Comparison of ENCODE assay signal across 8 mouse cellular contexts in genomic region chr12:17692356-17692755, GRCm38 (mm10). TPM values are rescaled to one million over a fixed set of nuclear protein-coding genes. Genes with fewer than 3 reads are reported as not detected.
A peak's percentile ranks its signal among the peaks of the same experiment; 100 is the strongest.
DNase-seq lines count a peak whose midpoint lies in the region; ATAC-seq and TF ChIP-seq lines count a peak whose summit lies in the region.

No protein-coding gene starts in this region.

- DNase-seq in kidney, postnatal 10 days, result peak; percentile 32
- no peak for DNase-seq in kidney, postnatal 14 days
- DNase-seq in intestine, embryonic 14.5 days (ENCODE audit: low spot score), result no peak
- DNase-seq in spleen, adult 12 weeks (ENCODE audit: low spot score), result no peak
- no peak for DNase-seq in embryo, embryonic 10.5 days (ENCODE audit: low spot score)
- DNase-seq in gastrocnemius, postnatal 4 days (ENCODE audit: low spot score in 2 of 2), result no peak

- no peak for TF ChIP-seq POLR2A in cortical plate, adult 2 months (IDR thresholded peaks at IDR 0.05; ENCODE audit: extremely low read depth, insufficient read depth, low read length)

- H3K27ac ChIP-seq in cortical plate, adult 2 months (ENCODE audit: insufficient read depth, low read length), result no peak overlapping the region
- no peak overlapping the region for H3K27ac ChIP-seq in intestine, embryonic 14.5 days (ENCODE audit: low read depth)
- H3K27ac ChIP-seq in neural tube, embryonic 13.5 days (replicated peaks), result no peak overlapping the region

- peak overlapping the region; percentile 63; the same call in 1 of the 2 replicates for H3K9ac ChIP-seq in intestine, embryonic 14.5 days (ENCODE audit: low read length)
- H3K9ac ChIP-seq in neural tube, embryonic 13.5 days, result peak overlapping the region; percentile 80

- 40% methylated on average over 5 of the region's 5 CpGs for WGBS in intestine, embryonic 14.5 days
- WGBS in neural tube, embryonic 13.5 days, result 26% methylated on average over 5 of the region's 5 CpGs

- peak overlapping the region; percentile 93 for H3K4me2 ChIP-seq in intestine, embryonic 14.5 days (ENCODE audit: low read length)
- peak overlapping the region; percentile 88 for H3K4me2 ChIP-seq in neural tube, embryonic 13.5 days

- no peaks in the 10 kb centered on the region for H3K27me3 ChIP-seq in intestine, embryonic 14.5 days (replicated peaks; ENCODE audit: control insufficient read depth, insufficient read depth, low read length)
- H3K27me3 ChIP-seq in neural tube, embryonic 13.5 days, result 0 out of 2 replicates have a peak, but pooled peaks cover 4% of the 10 kb centered on the region

- H3K36me3 ChIP-seq in intestine, embryonic 14.5 days (ENCODE audit: control insufficient read depth, insufficient read depth, low read length), result no peaks in the 10 kb centered on the region
- no peaks in the 10 kb centered on the region for H3K36me3 ChIP-seq in neural tube, embryonic 13.5 days

- no peak for TF ChIP-seq CTCF in cortical plate, adult 2 months (IDR thresholded peaks at IDR 0.05; ENCODE audit: extremely low read depth, insufficient read depth, low read length)

- no peaks in the 10 kb centered on the region for H3K4me1 ChIP-seq in cortical plate, adult 2 months (ENCODE audit: control insufficient read depth, insufficient read depth, low read length)
- H3K4me1 ChIP-seq in intestine, embryonic 14.5 days (replicated peaks; ENCODE audit: control insufficient read depth, insufficient read depth, low read length), result peaks cover 13% of the 10 kb centered on the region
- H3K4me1 ChIP-seq in neural tube, embryonic 13.5 days (replicated peaks), result peaks cover 28% of the 10 kb centered on the region

- H3K9me3 ChIP-seq in intestine, embryonic 14.5 days (ENCODE audit: control insufficient read depth, low read length), result no peaks in the 10 kb centered on the region
- no peaks in the 10 kb centered on the region for H3K9me3 ChIP-seq in neural tube, embryonic 13.5 days

- peak overlapping the region; percentile 68; the same call in 1 of the 2 replicates for H3K4me3 ChIP-seq in cortical plate, adult 2 months (ENCODE audit: insufficient read depth, low read length)
- H3K4me3 ChIP-seq in intestine, embryonic 14.5 days (ENCODE audit: low read depth, low read length), result peak overlapping the region; percentile 79
- H3K4me3 ChIP-seq in neural tube, embryonic 13.5 days, result peak overlapping the region; percentile 56

- ATAC-seq in intestine, embryonic 14.5 days (replicated peaks; ENCODE audit: low FRiP score, low TSS enrichment, low read depth), result no peak
- ATAC-seq in neural tube, embryonic 13.5 days (ENCODE audit: low read depth), result no peak

RNA-seq across cellular contexts. Expression of gene Hpcal1, which starts 1.7 kb away (rescaled TPM):
- polyA plus RNA-seq in cortical plate, adult 2 months (2012; rRNA removed), result 68.2 and 71.1 TPM in 2 replicates
- 42.9 and 48.6 TPM in 2 replicates for polyA plus RNA-seq in intestine, embryonic 14.5 days (2014; fragmentation: Nextera tagmentation; extraction: Ambion mirVana)
- polyA plus RNA-seq in neural tube, embryonic 13.5 days (2015; fragmentation: Nextera tagmentation; extraction: Ambion mirVana), result 77.0 and 79.2 TPM in 2 replicates
- total RNA-seq in gastrocnemius, postnatal 4 days (2021), result 10 to 100 TPM; 21.7 to 23.0 TPM
